Mouse (Mus musculus): ENCODE results near the gene Fam49a.
A peak's percentile ranks its signal among the peaks of the same experiment; 100 is the strongest.
"Not testable (repeated sequence)": the region's sequence is repeated elsewhere in the genome, so short reads cannot be mapped to it uniquely, and the experiment has no call there.

The Fam49a gene

GRCm38 (mm10) chr12:12261987-12262971, at the start of gene Fam49a:
TSS of gene Fam49a (plus strand) at chr12:12262139.
- peak; percentile 40 to 66 for DNase-seq (ENCODE audit: low spot score in 2 of 2)

DNA sequence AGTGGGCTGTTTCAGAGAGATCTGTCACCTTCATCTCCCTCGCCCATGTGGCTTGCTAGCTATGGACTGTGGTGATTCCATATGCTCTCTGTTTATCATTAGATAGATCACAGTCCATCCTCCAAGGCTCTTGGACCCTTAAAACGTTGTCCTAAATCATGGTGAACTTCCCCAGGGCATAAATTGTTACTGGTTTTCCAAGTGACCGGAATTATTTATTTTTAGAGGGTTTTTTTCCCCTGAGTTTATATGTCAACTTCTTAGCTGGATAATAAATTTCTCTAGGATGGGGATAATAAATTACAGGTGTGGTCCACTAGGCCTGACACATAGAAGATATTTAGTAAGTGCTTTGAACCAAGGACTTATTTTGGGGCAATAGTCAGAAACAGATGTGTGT, 48.4 kb upstream of the Fam49a start:
- DNase-seq (ENCODE audit: low spot score in 2 of 2): no peak

GRCm38 (mm10) chr12:12218947-12219346, 43.0 kb upstream of the Fam49a start:
- no peak for DNase-seq (ENCODE audit: low spot score in 2 of 2)

DNA sequence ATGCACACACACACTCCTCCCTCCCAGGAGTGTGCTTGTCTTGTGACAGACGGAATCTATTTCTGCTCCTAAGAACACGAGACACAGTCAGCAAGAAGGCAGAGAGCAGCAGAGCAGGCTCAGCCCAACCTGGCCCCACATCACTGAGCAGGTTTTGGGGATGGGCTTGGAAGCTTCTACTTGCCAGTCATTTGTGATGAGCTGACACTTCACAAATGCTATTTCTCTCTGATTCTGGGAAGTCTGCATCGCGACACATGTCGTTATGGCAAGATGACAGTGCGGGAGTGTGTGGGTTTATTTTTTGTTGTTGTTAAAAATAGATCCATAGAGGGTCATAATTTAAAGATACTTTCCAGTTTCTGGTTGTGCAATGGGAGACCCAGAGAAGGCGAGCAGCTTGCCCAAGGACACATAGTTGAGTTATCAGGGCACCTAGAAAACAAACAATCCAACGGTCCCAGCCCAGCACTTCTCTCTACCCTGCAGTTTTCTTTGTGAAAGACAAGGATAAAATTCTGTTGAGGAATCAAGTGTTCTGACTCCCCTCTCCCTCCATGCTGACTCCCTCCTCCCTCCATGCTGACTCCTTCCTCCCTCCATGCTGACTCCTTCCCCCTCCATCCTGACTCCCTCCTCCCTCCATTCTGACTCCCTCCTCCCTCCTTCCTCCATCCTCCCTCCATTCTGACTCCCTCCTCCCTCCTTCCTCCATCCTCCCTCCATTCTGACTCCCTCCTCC, 41.0 kb upstream of the Fam49a start:
- DNase-seq (ENCODE audit: low spot score in 2 of 2): no peak

DNA sequence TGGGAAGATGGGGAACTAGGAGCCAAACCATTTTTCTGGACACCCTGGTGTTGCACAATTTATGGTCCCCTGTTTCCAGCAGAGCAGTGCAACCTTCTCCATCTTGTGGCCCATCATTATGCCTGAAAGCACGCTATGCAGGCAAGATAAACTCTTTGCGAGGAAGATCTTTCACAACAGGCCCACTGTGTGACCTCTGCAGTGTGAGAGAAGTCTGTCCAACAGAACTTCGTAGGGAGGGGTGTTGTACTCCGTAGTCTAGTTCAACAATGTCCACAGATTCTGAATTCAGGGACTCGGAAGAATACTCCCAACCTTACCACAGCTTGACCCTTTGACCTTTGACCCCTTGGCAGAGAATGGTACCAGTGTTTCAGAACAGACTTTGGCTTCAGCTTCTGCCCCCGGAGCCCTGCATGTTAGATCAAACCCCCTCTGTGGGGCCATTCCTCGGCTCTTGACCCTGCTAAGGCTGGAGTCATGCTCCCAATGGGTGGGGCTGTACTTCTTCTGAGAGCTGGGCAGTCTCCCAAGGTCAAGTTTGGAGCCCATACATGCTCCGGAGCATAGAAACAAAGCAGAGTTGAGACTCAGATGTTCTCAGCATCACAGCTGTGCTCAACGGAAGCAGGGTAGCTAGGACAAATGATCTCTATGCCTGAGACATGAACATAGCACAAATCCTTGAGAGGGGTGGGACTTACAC, 39.2 kb upstream of the Fam49a start:
- DNase-seq (ENCODE audit: low spot score in 2 of 2): no peak

DNA sequence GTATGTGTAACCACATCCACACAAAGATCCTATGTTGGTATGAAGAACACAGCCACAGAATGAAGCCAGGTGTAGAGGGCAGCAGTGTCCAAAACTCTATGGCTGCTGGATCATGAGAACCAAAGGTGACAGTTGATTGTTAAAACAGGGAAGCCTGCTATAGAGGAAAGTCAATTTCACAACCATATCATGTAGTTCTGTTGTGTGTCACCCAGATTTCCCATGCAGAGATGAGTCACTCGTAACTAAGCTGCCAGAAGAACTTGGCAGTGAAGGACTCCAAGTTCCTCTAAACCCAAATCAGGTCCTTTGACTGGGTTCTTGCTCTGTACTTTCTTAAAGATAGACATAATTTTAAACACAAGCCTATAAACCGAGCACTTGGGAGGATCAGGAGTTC, 38.6 kb upstream of the Fam49a start:
- no peak for DNase-seq (ENCODE audit: low spot score in 2 of 2)

- no peak for DNase-seq (ENCODE audit: low spot score in 2 of 2)
Observed at GRCm38 (mm10) chr12:12225706-12226105, 36.2 kb upstream of the Fam49a start.

GRCm38 (mm10) chr12:12227594-12227993, 34.3 kb upstream of the Fam49a start:
- DNase-seq (ENCODE audit: low spot score in 2 of 2): no peak

GRCm38 (mm10) chr12:12230031-12230557, 31.8 kb upstream of the Fam49a start:
- DNase-seq (ENCODE audit: low spot score in 2 of 2): no peak

DNA sequence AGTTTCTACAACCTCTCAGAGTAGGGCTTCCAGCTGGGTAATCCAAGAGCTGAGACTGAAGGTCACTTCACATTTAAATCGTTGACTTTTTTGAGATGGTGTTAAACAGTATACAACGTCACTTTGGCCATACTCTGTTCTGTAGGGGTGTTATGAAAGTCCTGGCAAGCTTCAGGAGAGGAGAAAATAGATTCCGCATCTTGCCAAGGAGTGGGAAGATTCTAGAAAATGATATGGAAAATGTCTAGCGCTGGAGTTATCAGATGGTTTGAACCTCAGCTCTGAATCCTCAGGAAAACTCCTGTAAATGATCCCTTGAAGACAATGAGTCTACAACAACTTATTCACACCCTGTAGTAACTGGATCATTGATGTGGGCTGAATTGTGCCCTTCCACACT, 29.8 kb upstream of the Fam49a start:
- DNase-seq (ENCODE audit: low spot score in 2 of 2): no peak

DNA sequence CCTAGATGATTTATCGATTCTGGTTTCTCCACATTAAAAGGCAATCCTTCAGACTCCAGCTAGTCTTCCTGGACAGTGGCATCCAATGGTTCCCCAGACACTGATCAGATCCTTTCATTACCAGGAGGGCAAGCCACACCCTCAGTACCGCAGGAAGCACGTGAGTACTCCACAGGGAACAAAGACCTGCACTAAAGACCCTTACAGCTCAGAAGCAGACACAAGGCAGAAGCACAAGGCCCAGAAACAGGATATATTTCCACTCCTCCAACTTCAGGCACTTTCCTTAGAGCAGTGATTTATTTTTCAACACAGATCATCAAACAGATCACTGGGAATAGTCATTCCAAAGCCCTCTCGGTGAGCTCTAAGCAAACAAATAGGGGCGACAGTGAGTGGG, 25.0 kb upstream of the Fam49a start:
- DNase-seq (ENCODE audit: low spot score in 2 of 2): no peak

DNA sequence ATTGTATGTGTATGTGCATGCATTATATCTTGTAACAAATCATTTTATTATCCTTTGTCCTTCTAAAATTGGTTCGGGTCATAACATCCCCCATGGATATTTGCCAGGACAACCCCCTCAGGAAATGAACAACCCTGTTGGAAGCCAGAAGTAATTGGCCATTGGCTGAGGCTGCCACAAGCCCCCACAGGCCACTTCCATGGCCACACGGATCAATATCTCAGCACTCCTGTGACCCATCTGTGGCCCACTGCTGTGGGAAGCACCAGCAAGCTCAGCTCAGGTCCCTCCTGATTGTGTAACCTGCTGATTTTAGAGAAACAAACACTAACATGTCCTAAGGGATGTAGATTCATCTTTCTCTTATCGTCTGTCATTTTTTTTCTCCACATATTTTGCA, 22.4 kb upstream of the Fam49a start:
- no peak for DNase-seq (ENCODE audit: low spot score in 2 of 2)

DNA sequence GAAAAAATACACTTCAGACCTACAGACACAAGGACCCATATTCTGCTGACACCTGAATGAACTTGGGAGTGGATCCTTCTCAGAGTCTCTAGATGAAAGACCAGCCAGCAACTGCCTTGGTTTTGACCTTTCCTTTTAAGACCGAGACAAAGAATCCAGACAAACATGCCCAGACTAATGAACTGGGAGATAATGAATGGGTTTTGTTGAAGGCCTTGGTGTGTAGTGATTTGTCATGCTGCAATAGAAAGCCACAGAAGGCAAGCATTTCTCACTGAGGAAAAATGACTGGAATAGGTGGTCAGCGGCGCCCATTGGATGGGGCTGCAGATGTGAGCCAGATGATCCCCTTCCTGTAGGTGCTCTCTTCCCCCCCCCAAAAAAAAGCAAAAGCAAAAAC, 18.8 kb upstream of the Fam49a start:
- no peak for DNase-seq (ENCODE audit: low spot score in 2 of 2)

GRCm38 (mm10) chr12:12247023-12247422, 14.9 kb upstream of the Fam49a start:
- not testable (repeated sequence) for DNase-seq (ENCODE audit: low spot score in 2 of 2)

- no peak for DNase-seq (ENCODE audit: low spot score in 2 of 2)
Observed at GRCm38 (mm10) chr12:12249521-12249920, 12.4 kb upstream of the Fam49a start.

GRCm38 (mm10) chr12:12253526-12253925, 8.4 kb upstream of the Fam49a start:
- no peak for DNase-seq (ENCODE audit: low spot score in 2 of 2)

DNA sequence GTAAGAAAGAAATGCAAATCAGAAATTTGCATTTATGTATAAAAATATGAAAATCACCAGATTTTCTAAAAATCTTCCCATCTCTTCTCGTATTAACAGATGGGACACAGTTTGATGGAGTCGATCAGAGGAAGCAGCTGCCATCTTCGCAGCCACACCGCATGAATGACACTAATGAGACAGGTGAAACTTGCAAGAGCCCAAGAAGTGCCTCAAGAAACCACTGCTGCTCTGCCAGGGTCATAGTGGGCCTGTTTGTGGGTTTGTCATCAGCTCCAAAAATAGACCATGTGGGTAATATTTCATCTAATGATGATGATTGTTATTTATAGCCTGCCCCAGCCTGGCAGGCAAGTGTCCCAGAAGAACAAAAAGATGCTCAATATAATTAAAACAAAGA, 7.8 kb upstream of the Fam49a start:
- DNase-seq (ENCODE audit: low spot score in 2 of 2): no peak

- DNase-seq (ENCODE audit: low spot score in 2 of 2): no peak
Observed at GRCm38 (mm10) chr12:12260979-12261960, 669 bp upstream of the Fam49a start.

DNA sequence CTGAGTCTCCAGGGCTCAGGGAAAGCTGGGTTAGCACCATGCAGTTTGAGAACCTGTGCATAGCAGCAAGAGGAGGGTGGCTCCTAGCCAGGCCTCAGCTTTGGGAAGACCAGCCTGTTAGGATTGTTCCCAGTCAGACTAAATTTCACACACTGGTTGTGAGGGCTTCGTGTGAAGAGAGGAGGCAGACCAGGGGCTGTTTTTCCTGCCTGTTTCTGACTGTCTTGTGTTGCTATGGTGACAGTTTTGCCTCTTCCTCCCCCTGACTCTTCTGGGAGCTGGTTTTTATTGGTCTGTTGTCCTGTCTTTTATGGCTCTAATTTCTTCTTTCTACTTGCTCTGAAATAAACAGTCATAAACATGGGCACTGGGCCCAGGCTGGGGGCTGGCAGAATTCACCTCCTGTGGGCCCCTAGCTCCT, 1.4 kb downstream of the Fam49a start:
- DNase-seq (ENCODE audit: low spot score in 2 of 2): no peak

- peak in 1 of 2 experiments; percentile 23 for DNase-seq (ENCODE audit: low spot score in 2 of 2)
Observed at GRCm38 (mm10) chr12:12264151-12264550, 2.2 kb downstream of the Fam49a start.

- no peak for DNase-seq (ENCODE audit: low spot score in 2 of 2)
Observed at GRCm38 (mm10) chr12:12266552-12266951, 4.6 kb downstream of the Fam49a start.

Measured in spleen, postnatal 10 days (tissue).